Mouse (Mus musculus): ENCODE results near the gene Gm26897. TPM values are rescaled to one million over a fixed set of nuclear protein-coding genes. Genes with fewer than 3 reads are reported as not detected.

Gm26897 gene
- polyA plus RNA-seq (2016; fragmentation: Nextera tagmentation; extraction: Ambion mirVana), result not detected in 2 replicates

DNA sequence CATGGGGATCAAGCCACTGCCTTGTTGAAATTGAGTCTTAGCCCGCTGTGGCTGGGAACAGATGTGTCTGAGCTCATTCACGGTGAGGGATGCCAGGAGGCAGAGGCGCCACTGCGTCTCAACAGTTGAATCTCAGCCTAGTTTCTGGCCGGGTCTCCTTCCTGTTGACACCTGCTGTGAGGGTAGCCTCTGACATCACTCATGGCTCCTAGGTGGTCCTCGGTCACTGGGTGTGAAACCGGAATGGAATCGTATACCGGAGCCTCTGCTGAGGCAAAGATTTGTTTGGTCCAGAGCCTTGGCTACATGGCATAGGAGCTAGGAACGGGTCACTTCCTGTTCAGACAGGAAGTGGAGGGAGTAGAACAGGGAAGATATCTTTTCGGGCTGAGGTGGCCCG, at the start of gene Gm26897:
Gm26897 (plus strand) TSS at position 74 of the 400 bp plus-strand sequence.
- H3K4me1 ChIP-seq, result peaks cover 13% of the 10 kb centered on the region
- H3K27ac ChIP-seq (replicated peaks), result no peak within 1 kb of the TSS
- H3K4me2 ChIP-seq (replicated peaks), result no peak within 1 kb of the TSS
- ATAC-seq (ENCODE audit: low FRiP score, low read depth), result no peak
- 0 out of 2 replicates have a peak, but pooled peaks cover 2% of the 10 kb centered on the region for H3K9me3 ChIP-seq
- no peak within 1 kb of the TSS for H3K4me3 ChIP-seq
- no peak within 1 kb of the TSS for H3K9ac ChIP-seq (replicated peaks)
- 93% methylated on average over 12 of the region's 12 CpGs for WGBS
- peaks cover 46% of the 10 kb centered on the region for H3K27me3 ChIP-seq
- peaks cover 14% of the 10 kb centered on the region for H3K36me3 ChIP-seq

DNA sequence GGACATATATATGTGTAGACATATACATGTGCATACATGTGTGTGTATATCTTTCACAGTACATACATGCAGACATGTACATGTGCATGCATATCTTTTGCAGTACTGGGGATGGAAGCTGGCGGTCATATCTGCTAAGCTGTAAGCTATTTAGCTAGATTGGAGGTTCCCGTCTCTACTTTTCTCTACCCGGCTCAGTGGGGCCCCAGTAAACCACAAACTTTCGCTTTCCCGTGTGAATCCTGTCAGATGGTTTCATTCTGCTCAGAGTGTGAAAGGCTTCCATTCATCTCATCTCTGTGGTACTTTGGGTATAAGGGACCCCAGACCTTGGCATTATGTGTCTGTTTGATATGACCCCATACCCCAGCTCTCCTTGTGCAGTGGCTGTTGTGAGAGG, 46.4 kb upstream of the Gm26897 start:
- no peak overlapping the region for H3K4me3 ChIP-seq
- peaks cover 11% of the 10 kb centered on the region for H3K27me3 ChIP-seq
- WGBS, result 74% methylated on average over 5 of the region's 5 CpGs
- no peaks in the 10 kb centered on the region for H3K9me3 ChIP-seq
- H3K4me1 ChIP-seq, result peaks cover 21% of the 10 kb centered on the region; the same call in 1 of the 2 replicates
- no peaks in the 10 kb centered on the region for H3K36me3 ChIP-seq
- H3K27ac ChIP-seq (replicated peaks), result no peak overlapping the region
- H3K9ac ChIP-seq (replicated peaks), result no peak overlapping the region
- no peak overlapping the region for H3K4me2 ChIP-seq (replicated peaks)
- ATAC-seq (ENCODE audit: low FRiP score, low read depth), result no peak

DNA sequence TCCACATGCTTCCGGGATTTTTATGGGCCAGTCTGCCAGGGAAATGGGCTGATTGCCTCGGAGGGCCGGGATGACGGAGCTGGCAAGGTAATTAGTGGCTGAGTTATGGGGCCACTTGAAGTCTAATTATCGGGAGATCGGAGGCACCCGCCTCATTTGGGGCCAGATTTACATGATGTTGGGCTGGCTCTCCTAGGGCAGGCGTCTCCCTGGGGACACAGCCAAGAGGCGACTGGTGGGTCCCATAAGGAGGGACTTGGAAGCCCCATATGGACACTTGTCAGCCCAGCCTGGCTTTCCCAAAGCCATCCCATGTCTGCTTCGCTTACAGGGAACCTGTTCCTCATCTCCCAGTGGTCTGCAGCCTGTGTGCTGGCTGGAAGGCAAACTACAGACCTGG, 45.1 kb upstream of the Gm26897 start:
- H3K36me3 ChIP-seq, result no peaks in the 10 kb centered on the region
- H3K4me1 ChIP-seq, result peaks cover 32% of the 10 kb centered on the region
- no peak overlapping the region for H3K9ac ChIP-seq (replicated peaks)
- peaks cover 11% of the 10 kb centered on the region for H3K27me3 ChIP-seq
- no peaks in the 10 kb centered on the region for H3K9me3 ChIP-seq
- no peak overlapping the region for H3K4me3 ChIP-seq
- no peak overlapping the region for H3K4me2 ChIP-seq (replicated peaks)
- no peak for ATAC-seq (ENCODE audit: low FRiP score, low read depth)
- 75% methylated on average over 10 of the region's 10 CpGs for WGBS
- no peak overlapping the region for H3K27ac ChIP-seq (replicated peaks)

DNA sequence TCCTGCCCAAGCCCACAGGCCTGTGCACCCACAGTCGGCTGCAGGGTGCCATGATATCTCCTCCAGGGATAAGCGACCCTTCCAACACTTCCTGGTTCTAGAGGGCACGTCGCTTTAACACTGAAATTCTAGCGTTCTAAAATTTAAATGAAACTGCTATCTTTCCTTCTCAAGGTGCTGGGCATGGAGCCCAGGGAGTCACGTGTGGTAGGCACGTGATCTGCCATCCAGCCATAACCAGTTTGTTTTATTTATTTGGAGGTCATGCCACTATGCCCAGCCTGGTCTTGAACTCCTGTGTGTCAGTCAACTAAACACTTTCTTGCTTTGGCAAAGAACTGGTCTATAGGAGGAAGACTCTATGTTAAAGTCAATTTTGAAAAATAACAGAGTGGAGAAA, 35.7 kb upstream of the Gm26897 start:
- H3K9me3 ChIP-seq, result no peaks in the 10 kb centered on the region
- H3K9ac ChIP-seq (replicated peaks), result no peak overlapping the region
- no peaks in the 10 kb centered on the region for H3K36me3 ChIP-seq
- no peak overlapping the region for H3K4me2 ChIP-seq (replicated peaks)
- no peak for ATAC-seq (ENCODE audit: low FRiP score, low read depth)
- 92% methylated on average over 7 of the region's 7 CpGs for WGBS
- H3K27me3 ChIP-seq, result peaks cover 6% of the 10 kb centered on the region; the same call in 1 of the 2 replicates
- H3K4me3 ChIP-seq, result no peak overlapping the region
- peaks cover 51% of the 10 kb centered on the region for H3K4me1 ChIP-seq
- no peak overlapping the region for H3K27ac ChIP-seq (replicated peaks)

DNA sequence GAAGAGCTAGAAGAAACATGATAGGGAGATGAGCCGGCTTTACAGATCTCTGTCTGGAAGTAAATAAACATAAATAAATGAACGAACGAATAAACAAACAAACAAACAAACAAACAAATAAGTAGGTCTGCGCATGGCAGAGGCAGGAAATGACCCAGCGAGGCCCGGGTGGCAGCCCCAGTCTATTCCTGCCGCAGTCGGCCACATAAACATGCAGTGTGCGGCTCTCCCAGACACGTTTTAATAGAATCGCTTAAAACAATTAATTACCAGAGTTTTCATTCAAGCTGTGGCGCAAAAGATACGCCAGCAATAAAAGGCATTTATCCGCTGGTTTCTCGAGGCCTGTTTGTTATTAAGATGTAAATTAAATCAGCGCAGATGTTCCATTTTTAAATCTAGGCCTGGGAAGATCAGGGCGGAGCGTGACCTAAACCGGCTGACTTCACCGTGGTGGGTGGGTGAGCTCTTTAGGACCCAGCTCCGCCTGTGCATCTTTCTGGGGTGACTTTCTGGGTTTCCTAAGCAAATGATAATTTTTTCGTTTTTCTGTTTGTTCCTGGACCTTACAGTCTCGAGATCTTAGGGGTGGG, 33.9 kb upstream of the Gm26897 start:
- Histone ChIP-seq H3K9ac (replicated peaks) (no peak overlapping the region), H3K4me1 (peaks cover 49% of the 10 kb centered on the region), H3K9me3 (no peaks in the 10 kb centered on the region), H3K27me3 (peaks cover 3% of the 10 kb centered on the region; the same call in 1 of the 2 replicates), H3K4me2 (replicated peaks) (no peak overlapping the region), H3K36me3 (no peaks in the 10 kb centered on the region), H3K4me3 (no peak overlapping the region), H3K27ac (replicated peaks) (peak overlapping the region; percentile 56)
- 38% methylated on average over 23 of the region's 23 CpGs for WGBS
- peak; percentile 72; the same call in 1 of the 2 replicates for ATAC-seq (ENCODE audit: low FRiP score, low read depth)

DNA sequence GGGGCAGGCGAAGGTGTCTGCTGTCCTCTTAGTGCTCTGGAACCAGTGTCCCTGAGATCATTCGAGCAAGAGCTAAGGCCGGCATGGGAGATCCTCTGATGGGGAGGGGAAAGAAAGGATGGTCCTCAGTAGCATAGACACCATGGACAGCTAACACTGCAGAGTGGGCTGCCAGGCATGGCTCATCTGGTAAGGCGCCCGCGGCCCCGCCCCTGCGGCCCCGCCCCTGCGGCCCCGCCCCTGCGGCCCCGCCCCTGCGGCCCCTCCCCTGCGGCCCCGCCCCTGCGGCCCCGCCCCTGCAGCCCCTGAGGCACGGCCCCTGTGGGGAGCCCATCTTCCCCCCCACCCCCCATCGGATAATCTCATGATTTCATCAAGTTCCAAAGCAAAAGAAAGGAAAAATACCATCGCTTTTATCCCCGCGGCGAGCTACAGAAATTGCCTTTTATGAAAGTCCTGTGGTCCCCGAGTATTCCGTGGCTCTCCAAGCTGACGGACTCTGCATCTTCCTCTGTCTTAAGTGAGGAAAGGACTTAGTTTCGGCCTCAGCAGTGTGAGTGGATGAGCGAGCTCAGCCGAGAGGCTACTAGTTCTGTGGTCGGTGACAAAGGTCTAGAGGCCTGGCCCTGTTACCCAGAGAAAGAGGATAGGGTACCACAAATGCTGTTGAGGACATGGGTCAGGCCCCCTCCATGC, 31.9 kb upstream of the Gm26897 start:
- H3K27ac ChIP-seq (replicated peaks), result peak overlapping the region; percentile 79
- ATAC-seq (ENCODE audit: low FRiP score, low read depth), result peak; percentile 79

DNA sequence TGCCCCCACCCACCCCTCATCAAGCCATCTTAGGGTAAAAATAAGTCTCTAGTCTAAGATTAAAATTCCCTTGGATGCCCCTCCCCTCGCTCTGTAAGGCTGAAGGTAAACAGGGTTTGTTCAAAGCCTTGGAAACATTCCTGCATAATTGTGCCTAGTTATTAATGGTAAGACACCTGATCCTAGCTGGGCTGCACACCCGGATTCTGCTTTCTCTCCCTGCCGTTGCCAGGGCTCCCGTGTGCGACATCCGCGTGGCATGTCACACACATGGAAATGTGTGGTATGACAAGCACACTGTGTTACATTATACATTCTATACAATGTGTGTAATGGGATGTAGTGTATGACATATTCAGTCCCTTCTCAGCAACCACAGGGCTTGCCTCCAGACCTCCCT, 30.1 kb upstream of the Gm26897 start:
- peaks cover 23% of the 10 kb centered on the region for H3K27me3 ChIP-seq
- H3K36me3 ChIP-seq, result no peaks in the 10 kb centered on the region
- 66% methylated on average over 7 of the region's 7 CpGs for WGBS
- no peak for ATAC-seq (ENCODE audit: low FRiP score, low read depth)
- no peak overlapping the region for H3K4me2 ChIP-seq (replicated peaks)
- H3K9me3 ChIP-seq, result no peaks in the 10 kb centered on the region
- H3K27ac ChIP-seq (replicated peaks), result peak overlapping the region; percentile 44; the same call in 1 of the 2 replicates
- H3K4me3 ChIP-seq, result no peak overlapping the region
- no peak overlapping the region for H3K9ac ChIP-seq (replicated peaks)
- H3K4me1 ChIP-seq, result peaks cover 46% of the 10 kb centered on the region

More for the DNA sequence above, 31.9 kb upstream of the Gm26897 start:
- peaks cover 49% of the 10 kb centered on the region for H3K4me1 ChIP-seq
- 4% methylated on average over 25 of the region's 31 CpGs for WGBS
- H3K36me3 ChIP-seq, result no peaks in the 10 kb centered on the region
- no peaks in the 10 kb centered on the region for H3K9me3 ChIP-seq
- peak overlapping the region; percentile 18 for H3K4me3 ChIP-seq
- 0 out of 2 replicates have a peak overlapping the region, but pooled peaks have one; percentile 5 for H3K9ac ChIP-seq (replicated peaks)
- peaks cover 11% of the 10 kb centered on the region; the same call in 1 of the 2 replicates for H3K27me3 ChIP-seq
- H3K4me2 ChIP-seq (replicated peaks), result peak overlapping the region; percentile 50

DNA sequence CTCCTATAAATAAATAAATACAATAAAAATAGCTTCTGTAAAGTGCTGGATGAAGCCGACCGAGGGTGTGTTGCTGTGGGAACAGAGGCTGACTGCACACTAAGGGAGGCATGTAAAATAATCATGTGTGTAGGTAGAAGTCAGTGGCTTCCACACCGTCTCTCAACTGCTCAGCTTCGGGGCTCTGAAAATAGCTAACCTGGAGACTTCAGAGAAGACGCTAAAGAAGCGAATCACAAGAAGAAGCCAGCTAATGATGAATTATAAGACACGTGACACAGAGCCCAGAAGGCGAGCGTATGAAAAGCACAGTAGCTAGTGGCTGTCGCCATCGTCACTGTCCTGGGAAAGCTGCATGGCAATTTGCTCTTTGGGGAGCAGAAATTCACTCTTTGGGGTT, 29.4 kb upstream of the Gm26897 start:
- Histone ChIP-seq H3K4me1 (peaks cover 49% of the 10 kb centered on the region), H3K27ac (replicated peaks) (peak overlapping the region; percentile 30), H3K9me3 (no peaks in the 10 kb centered on the region), H3K27me3 (peaks cover 23% of the 10 kb centered on the region), H3K9ac (replicated peaks) (no peak overlapping the region), H3K36me3 (no peaks in the 10 kb centered on the region), H3K4me3 (no peak overlapping the region), H3K4me2 (replicated peaks) (no peak overlapping the region)
- no peak for ATAC-seq (ENCODE audit: low FRiP score, low read depth)
- 85% methylated on average over 11 of the region's 11 CpGs for WGBS

DNA sequence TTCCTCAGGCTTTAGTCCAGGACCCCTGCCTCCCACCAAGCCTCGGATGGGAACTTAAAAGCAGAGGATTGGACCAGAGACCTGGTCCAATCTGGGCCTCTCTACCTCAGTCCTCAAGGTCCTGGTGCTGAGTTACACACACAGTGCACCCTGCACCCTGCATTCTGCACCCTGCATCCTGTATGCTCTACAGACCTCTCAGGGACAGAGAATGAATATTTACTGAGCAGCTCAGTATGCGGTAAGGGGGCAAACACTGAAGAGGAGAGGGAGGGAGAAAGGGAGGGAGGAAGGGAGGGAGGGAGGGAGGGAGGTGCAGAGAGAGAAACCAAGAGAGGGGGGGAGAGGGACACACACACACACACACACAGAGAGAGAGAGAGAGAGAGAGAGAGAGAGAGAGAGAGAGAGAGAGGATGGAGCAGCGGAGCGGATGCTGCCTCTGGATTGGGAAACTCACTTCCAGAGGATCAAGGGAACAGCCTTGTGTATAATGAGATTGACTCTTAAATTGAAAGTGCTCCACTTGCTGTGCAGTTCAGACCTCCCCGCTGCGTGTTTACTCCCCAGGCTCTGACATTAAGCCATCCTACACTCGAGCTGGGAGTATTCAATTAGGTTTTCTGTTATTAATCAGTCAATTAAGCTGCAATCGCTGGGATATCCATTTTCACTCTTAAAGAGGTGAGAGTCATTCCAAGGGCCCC, 24.4 kb upstream of the Gm26897 start:
- no peak overlapping the region; the same call in 1 of the 2 replicates for H3K9ac ChIP-seq (replicated peaks)
- peaks cover 13% of the 10 kb centered on the region for H3K4me1 ChIP-seq
- H3K4me3 ChIP-seq, result no peak overlapping the region
- ATAC-seq (ENCODE audit: low FRiP score, low read depth), result no peak
- peaks cover 23% of the 10 kb centered on the region for H3K27me3 ChIP-seq
- 0 out of 2 replicates have a peak, but pooled peaks cover 3% of the 10 kb centered on the region for H3K36me3 ChIP-seq
- 11% methylated on average over 8 of the region's 8 CpGs for WGBS
- H3K9me3 ChIP-seq, result peaks cover 13% of the 10 kb centered on the region
- H3K27ac ChIP-seq (replicated peaks), result peak overlapping the region; percentile 70
- H3K4me2 ChIP-seq (replicated peaks), result no peak overlapping the region

DNA sequence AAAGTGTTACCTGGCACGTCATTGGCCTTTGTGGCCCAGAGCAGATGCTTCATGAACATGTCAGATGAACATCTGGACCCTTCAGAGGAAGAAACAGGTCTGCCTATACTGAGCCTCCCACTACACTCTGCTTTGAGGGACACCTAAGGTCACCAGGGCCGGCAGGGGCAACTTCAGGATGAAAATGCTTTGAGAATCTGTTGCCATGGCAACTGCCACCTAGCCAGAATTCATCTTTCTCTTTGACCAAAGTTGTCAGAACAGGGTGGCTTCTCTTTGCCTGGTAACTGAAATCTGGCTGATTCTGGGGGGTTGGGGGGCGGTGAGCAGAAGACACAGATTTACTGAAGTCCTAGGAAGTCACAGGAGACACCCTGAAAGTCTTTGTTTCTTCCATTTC, 14.7 kb upstream of the Gm26897 start:
- no peak overlapping the region for H3K27ac ChIP-seq (replicated peaks)
- H3K27me3 ChIP-seq, result peaks cover 48% of the 10 kb centered on the region
- H3K9ac ChIP-seq (replicated peaks), result no peak overlapping the region
- peaks cover 22% of the 10 kb centered on the region for H3K4me1 ChIP-seq
- no peaks in the 10 kb centered on the region for H3K9me3 ChIP-seq
- ATAC-seq (ENCODE audit: low FRiP score, low read depth), result no peak
- no peak overlapping the region for H3K4me3 ChIP-seq
- no peaks in the 10 kb centered on the region for H3K36me3 ChIP-seq
- H3K4me2 ChIP-seq (replicated peaks), result no peak overlapping the region
- 62% methylated on average over 3 of the region's 3 CpGs for WGBS

DNA sequence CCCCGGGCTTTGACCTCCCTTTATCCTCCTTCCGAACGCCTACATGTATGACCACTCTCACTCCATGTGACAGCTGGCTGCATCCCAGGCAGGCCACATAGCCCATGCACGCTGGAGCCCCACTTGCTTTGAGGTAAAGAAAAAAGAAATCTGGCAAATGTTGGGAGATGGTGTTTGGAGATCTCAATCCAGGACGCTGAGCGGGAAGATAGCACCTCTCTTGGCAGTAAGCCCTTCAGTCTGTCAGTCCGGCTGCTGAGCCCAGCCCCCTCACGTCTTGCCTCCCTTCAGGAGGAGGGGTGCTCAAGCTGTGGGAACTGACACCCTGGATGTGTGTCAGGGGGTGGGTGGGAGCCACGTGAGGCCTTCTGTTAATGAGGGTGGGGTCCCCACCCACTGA, 13.0 kb upstream of the Gm26897 start:
- Histone ChIP-seq H3K36me3 (no peaks in the 10 kb centered on the region), H3K4me3 (no peak overlapping the region), H3K27ac (replicated peaks) (no peak overlapping the region), H3K27me3 (peaks cover 52% of the 10 kb centered on the region), H3K9ac (replicated peaks) (no peak overlapping the region), H3K9me3 (no peaks in the 10 kb centered on the region), H3K4me1 (peaks cover 39% of the 10 kb centered on the region), H3K4me2 (replicated peaks) (no peak overlapping the region)
- no peak for ATAC-seq (ENCODE audit: low FRiP score, low read depth)
- WGBS, result 88% methylated on average over 9 of the region's 9 CpGs

DNA sequence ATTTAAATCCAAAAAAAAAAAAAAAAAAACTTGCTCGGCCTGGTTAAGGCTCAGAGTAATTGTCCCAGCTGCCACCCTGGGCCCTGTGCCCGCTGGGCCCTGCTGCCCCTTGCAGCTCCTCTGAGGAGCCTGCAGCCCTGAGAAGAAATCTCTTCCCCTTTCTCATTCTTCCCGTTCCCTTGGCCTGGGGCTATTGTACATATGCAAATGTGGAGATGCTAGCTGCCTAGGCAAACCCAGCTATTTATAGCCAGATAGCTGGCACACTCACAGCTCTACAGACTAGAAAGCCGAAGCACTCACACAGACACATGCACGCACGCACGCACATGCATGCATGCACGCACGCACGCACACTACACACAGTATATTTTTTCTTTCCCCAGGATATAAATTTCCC, 9.0 kb upstream of the Gm26897 start:
- Histone ChIP-seq H3K4me2 (replicated peaks) (0 out of 2 replicates have a peak overlapping the region, but pooled peaks have one; percentile 21), H3K9me3 (0 out of 2 replicates have a peak, but pooled peaks cover 3% of the 10 kb centered on the region), H3K4me3 (no peak overlapping the region), H3K4me1 (peaks cover 35% of the 10 kb centered on the region), H3K36me3 (no peaks in the 10 kb centered on the region), H3K9ac (replicated peaks) (no peak overlapping the region), H3K27ac (replicated peaks) (peak overlapping the region; percentile 78), H3K27me3 (peaks cover 46% of the 10 kb centered on the region)
- ATAC-seq (ENCODE audit: low FRiP score, low read depth), result peak; percentile 84
- WGBS, result 39% methylated on average over 10 of the region's 10 CpGs

All from midbrain, embryonic 12.5 days (tissue).